8 mouse cellular contexts compared by ENCODE assay signal in the genomic region with DNA sequence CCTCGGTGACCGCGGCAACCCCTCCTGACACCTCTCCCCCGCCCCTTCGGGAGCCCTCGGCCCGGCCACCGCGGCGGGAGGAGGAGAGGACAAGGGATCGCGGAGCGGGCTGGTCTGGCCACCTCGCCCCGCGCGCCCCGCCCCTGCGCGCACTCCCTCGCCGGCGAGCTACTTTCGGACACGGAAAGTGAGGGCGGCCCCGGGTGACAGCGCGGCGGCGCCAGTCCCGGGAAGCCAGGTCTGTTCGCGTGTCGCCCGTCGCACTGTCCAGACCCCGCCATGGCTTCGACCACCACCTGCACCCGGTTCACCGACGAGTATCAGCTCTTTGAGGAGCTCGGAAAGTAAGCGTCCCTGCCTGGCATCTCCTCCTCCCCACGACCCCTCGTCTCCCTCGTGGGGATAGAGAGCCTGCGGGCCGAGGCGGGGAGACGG. TPM values are rescaled to one million over a fixed set of nuclear protein-coding genes. Genes with fewer than 3 reads are reported as not detected.
DNase-seq lines count a peak whose midpoint lies in the region; ATAC-seq and TF ChIP-seq lines count a peak whose summit lies in the region.

No protein-coding gene starts in this region.

- peak; percentile 68 for ATAC-seq in Patski
- peak; percentile 15 for ATAC-seq in common myeloid progenitor, adult 5-6 weeks (replicated peaks; ENCODE audit: low read depth, poor library complexity, severe bottlenecking)
- peak; percentile 78 for ATAC-seq in hindbrain, postnatal 0 days
- ATAC-seq in limb, embryonic 11.5 days (ENCODE audit: insufficient number of reproducible peaks, low FRiP score, low TSS enrichment, low read depth) = peak; percentile 71; the same call in 1 of the 2 replicates

- peak overlapping the region; percentile 89 for H3K4me3 ChIP-seq in hindbrain, postnatal 0 days (ENCODE audit: low read length)
- peak overlapping the region; percentile 78 for H3K4me3 ChIP-seq in limb, embryonic 11.5 days (ENCODE audit: low read depth, low read length)
- peak overlapping the region; percentile 71 for H3K4me3 ChIP-seq in midbrain, embryonic 10.5 days

- peak overlapping the region; percentile 89 for H3K9ac ChIP-seq in hindbrain, postnatal 0 days (replicated peaks; ENCODE audit: low read length)
- H3K9ac ChIP-seq in limb, embryonic 11.5 days (ENCODE audit: low read length) = peak overlapping the region; percentile 80

- in situ Hi-C loops in Patski (cut with MboI; ENCODE audit: low pct_unique_long_range_greater_than_20kb) = loop anchor here (5.0 to 10.0 kb wide), 4 partner anchors 175 to 752 kb away; no protein-coding TSS in a partner anchor

- no peaks in the 10 kb centered on the region for H3K27me3 ChIP-seq in Patski
- H3K27me3 ChIP-seq in hindbrain, postnatal 0 days (ENCODE audit: insufficient read depth, low read length) = no peaks in the 10 kb centered on the region
- no peaks in the 10 kb centered on the region for H3K27me3 ChIP-seq in limb, embryonic 11.5 days (ENCODE audit: control insufficient read depth, insufficient read depth, low read length)
- H3K27me3 ChIP-seq in midbrain, embryonic 10.5 days (ENCODE audit: low read depth, poor library complexity, severe bottlenecking) = peaks cover 13% of the 10 kb centered on the region; the same call in 1 of the 2 replicates

- no peak for DNase-seq in Patski (ENCODE audit: low read depth, low spot score)
- DNase-seq in gastrocnemius, postnatal 14 days = peak; percentile 87
- DNase-seq in hindbrain, postnatal 0 days (ENCODE audit: low spot score) = peak; percentile 78
- peak; percentile 84 for DNase-seq in limb, embryonic 11.5 days (ENCODE audit: low spot score)
- peak; percentile 87 for DNase-seq in midbrain, embryonic 10.5 days (ENCODE audit: low spot score)
- peak; percentile 66 for DNase-seq in skeletal muscle tissue, adult 2 months (ENCODE audit: low read depth, low spot score)
- DNase-seq in yolk sac, embryonic 10.5 days (ENCODE audit: low spot score) = peak; percentile 88

- no peaks in the 10 kb centered on the region for H3K36me3 ChIP-seq in hindbrain, postnatal 0 days (ENCODE audit: insufficient read depth, low read length)
- no peaks in the 10 kb centered on the region for H3K36me3 ChIP-seq in limb, embryonic 11.5 days (ENCODE audit: control insufficient read depth, insufficient read depth, low read length)
- H3K36me3 ChIP-seq in midbrain, embryonic 10.5 days = no peaks in the 10 kb centered on the region

- CTCF ChIA-PET in Patski (lab: Charles Lee) = interaction anchor here (0.7 to 5.4 kb wide), 20 partner anchors 10 to 713 kb away, joined by 3 to 41 read pairs (median 4); no protein-coding TSS in a partner anchor

- H3K4me1 ChIP-seq in hindbrain, postnatal 0 days (ENCODE audit: insufficient read depth, low read length) = no peaks in the 10 kb centered on the region; the same call in 1 of the 2 replicates
- no peaks in the 10 kb centered on the region for H3K4me1 ChIP-seq in limb, embryonic 11.5 days (ENCODE audit: control insufficient read depth, insufficient read depth, low read length)
- H3K4me1 ChIP-seq in midbrain, embryonic 10.5 days = peaks cover 10% of the 10 kb centered on the region

- POLR2A ChIA-PET in Patski (lab: Charles Lee) = interaction anchor here (0.6 to 2.8 kb wide), 15 partner anchors 9 to 399 kb away, joined by 3 to 16 read pairs (median 4); no protein-coding TSS in a partner anchor

- peak overlapping the region; percentile 94 for H3K4me2 ChIP-seq in hindbrain, postnatal 0 days (ENCODE audit: low read depth, low read length)
- H3K4me2 ChIP-seq in limb, embryonic 11.5 days (ENCODE audit: low read depth, severe bottlenecking) = peak overlapping the region; percentile 69

- 5% methylated on average over 38 of the region's 51 CpGs for WGBS in hindbrain, postnatal 0 days
- WGBS in limb, embryonic 11.5 days = 1% methylated on average over 37 of the region's 51 CpGs
- WGBS in midbrain, embryonic 10.5 days = under 1% methylated on average over 51 of the region's 51 CpGs

- intact Hi-C loops in gastrocnemius, postnatal 14 days (cut with DNase I; ENCODE audit: low total_unique reads) = loop anchor here (5.0 kb wide), 1 partner anchor 175 kb away; no protein-coding TSS in a partner anchor

- H3K27ac ChIP-seq in hindbrain, postnatal 0 days = peak overlapping the region; percentile 99
- H3K27ac ChIP-seq in limb, embryonic 11.5 days (replicated peaks; ENCODE audit: low read depth, low read length) = peak overlapping the region; percentile 80
- peak overlapping the region; percentile 94 for H3K27ac ChIP-seq in midbrain, embryonic 10.5 days (replicated peaks)

- no peaks in the 10 kb centered on the region for H3K9me3 ChIP-seq in hindbrain, postnatal 0 days (ENCODE audit: low read length)
- H3K9me3 ChIP-seq in limb, embryonic 11.5 days (ENCODE audit: control insufficient read depth, low read length) = no peaks in the 10 kb centered on the region
- no peaks in the 10 kb centered on the region for H3K9me3 ChIP-seq in midbrain, embryonic 10.5 days (replicated peaks)

- no peak for TF ChIP-seq CTCF in Patski (IDR thresholded peaks at IDR 0.05)
- TF ChIP-seq CTCF in hindbrain, postnatal 0 days (IDR thresholded peaks at IDR 0.05; ENCODE audit: low read depth) = no peak

RNA-seq across cellular contexts. Expression of a gene that starts 1.1 kb away (rescaled TPM):
- polyA plus RNA-seq in Patski (2021) = 99.0 TPM
- total RNA-seq in common myeloid progenitor, adult 5-6 weeks (2017) = 16.1 and 31.6 TPM in 2 replicates
- total RNA-seq in gastrocnemius, postnatal 14 days (2021) = 10 to 100 TPM; 84.5 to 99.0 TPM
- 137 and 178 TPM in 2 replicates for total RNA-seq in hindbrain, postnatal 0 days (2014; rRNA removed)
- polyA plus RNA-seq in hindbrain, postnatal 0 days (2015; fragmentation: Nextera tagmentation; extraction: Ambion mirVana) = 95.3 and 97.8 TPM in 2 replicates
- 15.4 and 19.0 TPM in 2 replicates for polyA plus RNA-seq in limb, embryonic 11.5 days (2014; fragmentation: Nextera tagmentation; extraction: Ambion mirVana)
- 11.7 and 13.0 TPM in 2 replicates for polyA plus RNA-seq in midbrain, embryonic 10.5 days (2016; fragmentation: Nextera tagmentation; extraction: Ambion mirVana)

Comparison
In these comparisons a context has a peak if more than half of its experiments do, and no peak if none do; other contexts are left out.
1. ATAC-seq: peak in every context shown above with its lines; median percentile 78 in hindbrain, postnatal 0 days; 71 in limb, embryonic 11.5 days; 68 in Patski; 15 in common myeloid progenitor, adult 5-6 weeks.